Mouse (Mus musculus) megakaryocyte-erythroid progenitor cell, adult 5-6 weeks (primary cell): ENCODE results near the gene Steap1. TPM values are rescaled to one million over a fixed set of nuclear protein-coding genes. Genes with fewer than 3 reads are reported as not detected.

Experiments
- ATAC-seq: replicated peaks from 2 replicates; pipeline ENCODE4 v1.8.0; 2016; ENCODE audit warnings: mild to moderate bottlenecking, inconsistent platforms; ENCODE audit not compliant: severe bottlenecking, poor library complexity, low FRiP score, low TSS enrichment
- total RNA-seq, 2 experiments: library from RNA; stranded (forward) in 1 of 2; stranded (reverse) in 1 of 2; fragments of 200-1000, 215-1000 nt in 1 of 2; fragments of >200 nt in 1 of 2; fragmentation: Nextera tagmentation in 1 of 2; gene quantifications; 2 replicates each; pipeline ENCODE4 v1.2.3; 2014 to 2017

The Steap1 gene
- total RNA-seq, 2 experiments from 2014 or later: not detected

DNA sequence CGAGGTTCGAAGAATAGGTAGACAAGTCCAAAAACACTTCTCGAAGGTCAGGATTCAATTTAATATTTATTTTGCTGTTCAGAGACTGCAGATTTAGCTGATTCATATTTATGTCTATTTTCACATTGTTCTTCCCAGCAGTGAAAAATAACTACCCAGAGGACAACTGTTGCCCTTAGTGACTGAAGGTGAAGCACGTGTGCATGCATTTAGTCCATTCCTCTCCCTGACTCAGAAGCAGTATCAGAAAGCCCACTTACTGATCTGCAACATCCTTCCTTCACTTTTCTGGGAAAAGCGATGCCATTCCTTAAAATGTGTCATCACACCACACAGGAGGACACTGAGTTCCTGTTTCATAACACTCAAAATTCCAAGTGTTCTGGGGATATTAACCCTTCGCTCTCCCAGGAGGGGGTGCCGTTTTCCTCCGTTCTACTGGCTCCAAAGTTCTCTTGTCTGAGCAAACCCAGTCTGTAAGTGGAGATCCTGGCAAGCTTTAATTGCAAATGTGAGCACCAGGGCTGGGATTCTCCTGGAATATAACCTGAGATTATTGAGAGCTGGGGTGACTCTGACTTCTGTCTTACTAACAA lies 60.1 kb downstream of the Steap1 start:
- no peak for ATAC-seq

DNA sequence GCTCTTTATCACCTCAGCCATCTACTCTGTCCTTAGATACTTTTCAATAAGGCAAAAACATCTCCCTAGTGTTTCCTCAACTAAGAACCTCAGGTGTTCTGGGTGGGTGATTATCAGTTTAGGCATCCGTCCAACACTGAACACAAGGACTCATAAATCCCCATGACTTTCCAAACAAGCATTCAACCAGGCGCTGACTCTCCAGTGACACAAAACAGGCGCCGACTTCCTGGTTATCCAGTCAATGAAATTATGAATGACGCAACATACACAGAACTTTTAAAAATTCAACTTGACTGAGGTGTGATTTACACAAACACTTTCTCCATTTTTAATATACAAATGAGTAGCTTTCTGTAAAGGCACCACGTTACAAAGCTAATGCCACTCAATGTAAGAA lies 60.9 kb downstream of the Steap1 start:
- ATAC-seq: no peak

DNA sequence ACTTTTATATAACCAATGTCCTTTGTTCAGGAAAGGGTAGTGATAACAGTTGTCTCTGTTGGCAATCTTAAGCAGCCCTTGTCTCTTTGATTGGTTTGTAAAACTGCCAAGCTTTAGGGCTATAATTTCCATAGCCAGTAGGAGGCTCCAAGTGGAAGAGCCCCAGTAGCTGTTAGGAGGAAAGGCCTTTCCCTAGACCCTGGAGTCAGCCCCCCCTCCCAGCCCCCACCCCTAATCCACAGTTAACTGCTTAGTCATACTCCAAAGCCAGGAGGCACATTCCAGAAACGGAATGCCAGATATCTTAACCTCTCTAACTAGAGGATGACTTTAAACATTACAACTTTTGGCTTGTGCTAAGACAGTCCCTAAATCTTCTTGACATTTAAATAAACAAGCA lies 62.2 kb downstream of the Steap1 start:
- no peak for ATAC-seq

Other genes starting within 250 kb of the Steap1 start
- gene Cldn12, start 234.4 kb downstream of the Steap1 start, total RNA-seq (2014; fragmentation: Nextera tagmentation): 0.52 and 2.0 TPM in 2 replicates
- gene Cldn12, start 234.4 kb downstream of the Steap1 start, total RNA-seq (2017): 1.6 and 3.4 TPM in 2 replicates
- 23.4 and 29.9 TPM in 2 replicates for gene Gtpbp10, start 189.8 kb downstream of the Steap1 start, total RNA-seq (2014; fragmentation: Nextera tagmentation)
- 28.9 and 49.6 TPM in 2 replicates for gene Gtpbp10, start 189.8 kb downstream of the Steap1 start, total RNA-seq (2017)
- not detected in 2 replicates for gene Gm8773, start 175.5 kb downstream of the Steap1 start, total RNA-seq (2014; fragmentation: Nextera tagmentation)
- gene Gm8773, start 175.5 kb downstream of the Steap1 start, total RNA-seq (2017): not detected in 2 replicates
- not detected in 2 replicates for gene Cfap69, start 85.1 kb downstream of the Steap1 start, total RNA-seq (2014; fragmentation: Nextera tagmentation)
- gene Cfap69, start 85.1 kb downstream of the Steap1 start, total RNA-seq (2017): not detected in 2 replicates
- not detected in 2 replicates for gene Steap2, start 54.7 kb downstream of the Steap1 start, total RNA-seq (2014; fragmentation: Nextera tagmentation)
- not detected in 2 replicates for gene Steap2, start 54.7 kb downstream of the Steap1 start, total RNA-seq (2017)